Mouse (Mus musculus): ENCODE measurements at regions not wholly inside any gene's neighbourhood (a gene's known extent, or its start where the extent isn't known, plus 50 kb on each side); places are given as distances from the start of the nearest gene placed in this dataset.

GRCm38 (mm10) chr16:51315608-51316007 lies 715.4 kb upstream of the Cblb start:
- ATAC-seq, result peak; percentile 93

GRCm38 (mm10) chr16:51332262-51332661 lies 698.8 kb upstream of the Cblb start:
- no peak for ATAC-seq

- no peak for ATAC-seq
Measured at GRCm38 (mm10) chr16:51334972-51335371, 696.1 kb upstream of the Cblb start.

- ATAC-seq, result no peak
Measured at GRCm38 (mm10) chr16:51347120-51347519, 683.9 kb upstream of the Cblb start.

- ATAC-seq, result no peak
Measured at GRCm38 (mm10) chr16:51352151-51352550, 678.9 kb upstream of the Cblb start.

GRCm38 (mm10) chr16:51353791-51354190 lies 677.2 kb upstream of the Cblb start:
- ATAC-seq, result no peak

- peak; percentile 77 for ATAC-seq
Measured at GRCm38 (mm10) chr16:51370070-51370469, 661.0 kb upstream of the Cblb start.

GRCm38 (mm10) chr16:51386456-51386855 lies 644.6 kb upstream of the Cblb start:
- ATAC-seq, result no peak

- no peak for ATAC-seq
Measured at GRCm38 (mm10) chr16:51387498-51387897, 643.5 kb upstream of the Cblb start.

GRCm38 (mm10) chr16:51393871-51394270 lies 637.2 kb upstream of the Cblb start:
- peak; percentile 61 for ATAC-seq
